Mouse (Mus musculus) brain, adult 2 months (tissue): ENCODE measurements around the gene Rgcc.

ENCODE experiments used
- DNase-seq: peaks from one replicate; pipeline ENCODE4 v3.0.0; 2011; ENCODE audit warnings: low read depth, low spot score

The Rgcc gene

GRCm38 (mm10) chr14:79300641-79301350 is 649 bp downstream of the Rgcc start:
- DNase-seq = peak; percentile 77

- DNase-seq = peak; percentile 71
Observed at GRCm38 (mm10) chr14:79299796-79300195, 1.6 kb downstream of the Rgcc start.

- peak; percentile 21 for DNase-seq
Observed at GRCm38 (mm10) chr14:79299230-79299629, 2.2 kb downstream of the Rgcc start.

GRCm38 (mm10) chr14:79298314-79298992 is 3.0 kb downstream of the Rgcc start:
- DNase-seq = no peak

- no peak for DNase-seq
Observed at GRCm38 (mm10) chr14:79296836-79297235, 4.6 kb downstream of the Rgcc start.

- DNase-seq = no peak
Observed at GRCm38 (mm10) chr14:79296201-79296600, 5.2 kb downstream of the Rgcc start.

- no peak for DNase-seq
Observed at GRCm38 (mm10) chr14:79295579-79295978, 5.9 kb downstream of the Rgcc start.

- DNase-seq = no peak
Observed at GRCm38 (mm10) chr14:79294950-79295349, 6.5 kb downstream of the Rgcc start.

- DNase-seq = no peak
Observed at GRCm38 (mm10) chr14:79294051-79294814, 7.2 kb downstream of the Rgcc start.

GRCm38 (mm10) chr14:79293119-79293780 is 8.2 kb downstream of the Rgcc start:
- peak; percentile 24 for DNase-seq

- DNase-seq = no peak
Observed at GRCm38 (mm10) chr14:79291629-79292028, 9.8 kb downstream of the Rgcc start.

- DNase-seq = no peak
Observed at GRCm38 (mm10) chr14:79290683-79291425, 10.6 kb downstream of the Rgcc start.

- DNase-seq = no peak
Observed at GRCm38 (mm10) chr14:79289909-79290308, 11.5 kb downstream of the Rgcc start.

GRCm38 (mm10) chr14:79288280-79288679 is 13.2 kb downstream of the Rgcc start:
- no peak for DNase-seq

GRCm38 (mm10) chr14:79287251-79287863 is 14.1 kb downstream of the Rgcc start:
- DNase-seq = no peak

GRCm38 (mm10) chr14:79285549-79285948 is 15.9 kb downstream of the Rgcc start:
- no peak for DNase-seq

- DNase-seq = no peak
Observed at GRCm38 (mm10) chr14:79284616-79285015, 16.8 kb downstream of the Rgcc start.

- peak; percentile 56 for DNase-seq
Observed at GRCm38 (mm10) chr14:79283952-79284351, 17.5 kb downstream of the Rgcc start.

GRCm38 (mm10) chr14:79281894-79282553 is 19.4 kb downstream of the Rgcc start:
- no peak for DNase-seq

GRCm38 (mm10) chr14:79280456-79280855 is 21.0 kb downstream of the Rgcc start:
- DNase-seq = no peak
